Mouse (Mus musculus) cerebellum, adult 18-20 months (tissue): ENCODE results near the gene Sumo1.

Experiments
- DNase-seq, 2 experiments: peaks; one replicate each; pipeline ENCODE4 v3.0.0; 2021

Sumo1 gene

DNA sequence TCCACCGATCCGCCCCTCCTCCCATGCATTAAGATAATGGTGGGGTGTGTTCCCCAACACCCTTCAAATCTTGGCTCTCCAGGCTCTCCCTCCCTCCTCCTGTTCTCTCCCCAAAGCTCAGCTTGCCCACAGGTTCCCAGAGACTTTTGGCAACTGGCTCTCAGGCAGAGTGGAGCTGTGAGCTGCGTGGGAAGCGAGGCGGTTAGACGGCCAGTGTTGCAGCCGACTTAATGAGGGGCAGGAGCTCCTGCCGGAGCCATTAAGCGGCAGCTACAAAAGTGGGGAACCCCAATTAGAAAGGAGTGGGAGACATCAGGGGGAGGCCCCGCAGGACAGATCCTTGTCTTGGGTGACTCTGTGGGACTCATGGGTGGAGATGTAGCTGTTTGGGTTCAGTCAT, 78.3 kb downstream of the Sumo1 start:
- no peak for DNase-seq

DNA sequence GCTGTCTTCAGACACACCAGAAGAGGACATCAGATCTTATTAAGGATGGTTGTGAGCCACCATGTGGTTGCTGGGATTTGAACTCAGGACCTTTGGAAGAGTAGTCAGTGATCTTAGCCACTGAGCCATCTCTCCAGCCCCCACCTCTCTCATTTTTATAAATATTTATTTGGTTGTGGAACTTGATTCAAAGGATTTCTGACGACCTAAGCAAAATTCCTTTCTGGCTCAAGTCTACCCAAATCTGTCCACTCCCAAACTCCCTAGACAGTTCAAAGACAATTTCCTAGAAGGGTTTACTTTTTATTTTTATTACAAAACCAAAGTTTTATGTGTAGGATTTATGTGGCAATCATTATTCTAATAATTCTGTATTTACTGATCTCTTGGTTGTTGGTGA, 81.4 kb downstream of the Sumo1 start:
- DNase-seq = no peak

- peak; percentile 76 to 90 for DNase-seq
Measured at GRCm38 (mm10) chr1:59584656-59585410, 85.8 kb downstream of the Sumo1 start.

DNA sequence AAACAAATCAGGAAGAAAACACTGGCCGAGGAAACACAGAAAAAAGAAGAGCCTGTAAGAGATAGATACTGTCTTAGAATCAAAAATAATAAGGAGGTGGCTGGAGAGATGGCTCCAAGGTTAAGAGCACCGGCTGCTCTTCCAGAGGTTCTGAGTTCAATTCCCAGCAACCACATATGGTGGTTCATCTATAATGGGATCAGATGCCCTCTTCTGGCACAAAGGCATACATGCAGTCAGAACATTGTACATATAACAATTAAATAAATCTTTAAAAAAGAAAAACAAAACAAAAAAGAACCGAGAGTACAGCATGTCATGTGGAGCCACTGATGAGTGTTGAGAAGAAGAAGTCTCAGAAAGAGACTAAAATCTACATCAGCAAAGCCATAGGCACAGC, 89.8 kb downstream of the Sumo1 start:
- no peak for DNase-seq

GRCm38 (mm10) chr1:59580131-59580751, 90.4 kb downstream of the Sumo1 start:
- DNase-seq = no peak

GRCm38 (mm10) chr1:59579327-59579726, 91.3 kb downstream of the Sumo1 start:
- DNase-seq = peak; percentile 64 to 66

DNA sequence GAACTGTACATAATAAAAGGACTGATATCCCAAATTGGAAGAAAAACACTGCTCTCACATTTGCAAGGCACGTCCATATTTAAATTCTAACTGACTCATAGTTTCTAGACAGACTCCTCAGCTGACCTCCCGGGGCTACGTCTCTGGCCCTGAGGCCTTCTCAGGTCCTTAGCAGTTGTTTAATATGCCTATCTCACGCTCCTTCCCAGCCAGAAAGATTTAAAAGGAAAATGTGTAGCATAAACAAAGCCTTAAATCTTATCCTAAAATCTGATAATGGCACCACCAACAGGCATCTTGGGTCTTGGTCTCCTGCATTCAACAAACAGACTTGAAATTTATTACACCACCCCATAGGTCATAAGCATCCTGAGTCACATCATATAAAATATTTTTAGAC, 91.9 kb downstream of the Sumo1 start:
- DNase-seq = no peak

DNA sequence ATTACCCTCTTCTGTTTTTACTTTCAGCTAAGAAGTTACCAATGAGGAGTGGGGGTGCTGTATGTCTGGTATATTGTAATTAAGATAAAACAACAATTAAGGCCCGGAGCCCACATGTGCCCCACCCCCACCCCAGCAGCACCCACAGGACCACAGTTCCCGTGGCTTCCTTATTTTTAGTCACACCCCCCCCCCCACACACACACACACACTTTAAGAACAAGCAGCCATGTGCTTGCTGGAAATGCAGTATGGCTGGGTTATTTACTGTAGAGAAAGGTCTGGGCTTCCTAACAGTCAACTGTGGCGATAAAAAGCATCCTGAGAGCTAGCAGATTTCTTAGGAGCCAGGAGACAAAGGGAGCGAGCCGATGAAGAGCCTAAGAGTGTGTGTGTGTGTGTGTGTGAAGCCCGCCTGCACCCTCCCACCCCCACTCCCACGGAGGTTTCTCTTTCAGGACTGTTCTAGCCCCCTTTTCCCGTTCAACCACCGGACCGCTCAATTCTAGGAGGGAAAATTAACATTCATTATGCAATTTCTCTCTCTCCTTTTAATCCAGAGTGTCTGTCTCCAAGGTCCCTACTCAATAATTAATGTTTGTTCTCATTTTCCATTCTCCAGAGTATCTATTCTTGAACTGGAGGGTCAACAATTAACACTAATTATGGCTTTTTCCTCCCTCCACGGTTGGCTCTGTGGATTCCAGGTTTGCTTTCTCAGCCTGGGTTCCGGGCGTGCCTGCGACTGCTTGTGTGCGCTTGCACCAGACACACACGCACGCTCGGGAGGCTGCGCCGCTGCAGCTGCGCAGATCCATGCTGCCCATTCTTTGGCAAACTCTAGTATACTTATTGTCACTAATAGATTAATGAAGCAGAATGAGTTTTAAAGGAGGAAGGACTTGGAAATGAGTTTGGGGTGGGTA, 96.1 kb downstream of the Sumo1 start:
- peak; percentile 32 to 36 for DNase-seq

- no peak for DNase-seq
Measured at GRCm38 (mm10) chr1:59573843-59574242, 96.8 kb downstream of the Sumo1 start.

DNA sequence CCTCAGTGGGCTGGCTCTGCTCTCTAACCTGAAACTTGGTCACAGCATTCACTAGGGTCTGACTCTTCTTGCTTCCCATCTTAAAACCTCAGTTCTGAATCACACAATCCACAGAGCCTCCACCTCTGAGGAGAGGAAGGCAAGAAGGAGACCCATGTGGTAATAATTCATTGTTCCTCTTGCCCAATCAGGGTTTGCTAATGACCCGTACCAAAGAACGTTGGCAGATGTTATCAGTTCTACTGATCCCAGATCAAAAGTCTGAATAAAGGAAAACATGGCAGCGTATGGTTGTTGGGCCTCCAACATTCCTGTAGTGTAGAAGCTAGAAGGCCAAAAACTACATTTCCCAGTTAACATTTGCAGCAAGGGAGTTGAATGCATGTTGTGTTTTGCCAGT, 99.1 kb downstream of the Sumo1 start:
- DNase-seq = no peak

DNA sequence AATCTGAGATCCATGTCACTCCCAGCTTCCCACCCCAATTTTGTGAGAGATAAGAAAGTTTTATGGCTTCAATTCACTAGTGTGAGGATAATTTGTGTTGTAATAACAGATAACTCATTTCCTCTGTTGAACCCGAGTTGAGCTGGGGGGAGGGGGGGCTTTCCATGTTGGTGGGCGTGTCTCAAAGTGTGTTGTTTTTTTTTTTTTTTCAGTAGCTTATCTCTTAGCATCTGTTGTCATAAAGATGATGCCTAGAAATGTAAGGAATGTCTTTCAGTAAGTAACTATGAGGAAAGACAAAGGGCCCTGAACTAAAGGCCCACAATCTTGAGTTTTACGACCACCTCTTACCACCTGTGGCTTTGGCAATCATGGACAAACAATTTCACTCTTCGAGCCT, 99.9 kb downstream of the Sumo1 start:
- no peak for DNase-seq

GRCm38 (mm10) chr1:59569301-59569700, 101.3 kb downstream of the Sumo1 start:
- no peak for DNase-seq

- DNase-seq = no peak
Measured at GRCm38 (mm10) chr1:59568283-59568682, 102.4 kb downstream of the Sumo1 start.

GRCm38 (mm10) chr1:59567521-59567920, 103.1 kb downstream of the Sumo1 start:
- DNase-seq = peak; percentile 67 to 71

DNA sequence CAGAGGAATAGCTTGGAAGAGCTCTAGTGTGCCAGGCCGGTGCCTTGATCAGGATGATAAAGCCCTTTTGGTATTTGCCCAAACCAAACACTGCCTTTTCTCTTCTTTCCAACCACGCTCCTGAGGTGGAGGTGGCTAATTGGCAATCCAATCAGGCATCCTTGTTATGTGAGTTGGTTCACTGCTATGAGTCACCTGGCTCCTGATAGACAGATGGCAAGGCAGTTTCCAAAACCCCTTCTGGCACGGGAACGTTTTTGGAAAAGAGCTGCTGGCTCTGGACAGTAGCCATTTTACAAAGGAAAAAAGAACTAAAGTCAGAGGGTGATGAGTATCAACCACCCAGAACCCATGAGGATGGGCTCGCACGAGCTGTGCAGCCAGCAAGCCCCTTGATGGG, 103.7 kb downstream of the Sumo1 start:
- DNase-seq = peak; percentile 86 to 87

- peak in 1 of 2 experiments; percentile 21 for DNase-seq
Measured at GRCm38 (mm10) chr1:59566281-59566680, 104.4 kb downstream of the Sumo1 start.

GRCm38 (mm10) chr1:59565804-59566203, 104.8 kb downstream of the Sumo1 start:
- no peak for DNase-seq

- DNase-seq = no peak
Measured at GRCm38 (mm10) chr1:59563581-59563980, 107.1 kb downstream of the Sumo1 start.

DNA sequence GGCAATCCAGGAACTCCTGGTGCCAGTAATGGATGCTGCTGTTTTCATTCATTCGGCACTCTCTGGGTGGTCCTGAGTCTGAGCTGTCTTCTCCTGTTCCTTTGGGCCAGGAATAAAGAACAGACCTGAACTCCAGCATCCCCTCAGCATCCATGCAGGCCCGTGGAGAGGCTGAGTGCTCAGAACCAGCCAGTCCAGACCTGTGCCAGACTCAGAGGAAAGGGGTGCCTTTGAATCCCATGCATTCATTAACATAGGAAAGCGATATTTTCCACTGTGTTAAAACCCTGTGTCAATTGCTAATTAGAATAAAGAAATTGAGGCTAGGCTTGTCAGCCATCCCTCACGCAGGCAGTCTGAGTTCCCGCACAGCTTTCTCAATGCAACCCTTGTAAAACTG, 116.9 kb downstream of the Sumo1 start:
- no peak for DNase-seq

GRCm38 (mm10) chr1:59550996-59551395, 119.6 kb downstream of the Sumo1 start:
- no peak for DNase-seq

GRCm38 (mm10) chr1:59550227-59550626, 120.4 kb downstream of the Sumo1 start:
- no peak for DNase-seq

DNA sequence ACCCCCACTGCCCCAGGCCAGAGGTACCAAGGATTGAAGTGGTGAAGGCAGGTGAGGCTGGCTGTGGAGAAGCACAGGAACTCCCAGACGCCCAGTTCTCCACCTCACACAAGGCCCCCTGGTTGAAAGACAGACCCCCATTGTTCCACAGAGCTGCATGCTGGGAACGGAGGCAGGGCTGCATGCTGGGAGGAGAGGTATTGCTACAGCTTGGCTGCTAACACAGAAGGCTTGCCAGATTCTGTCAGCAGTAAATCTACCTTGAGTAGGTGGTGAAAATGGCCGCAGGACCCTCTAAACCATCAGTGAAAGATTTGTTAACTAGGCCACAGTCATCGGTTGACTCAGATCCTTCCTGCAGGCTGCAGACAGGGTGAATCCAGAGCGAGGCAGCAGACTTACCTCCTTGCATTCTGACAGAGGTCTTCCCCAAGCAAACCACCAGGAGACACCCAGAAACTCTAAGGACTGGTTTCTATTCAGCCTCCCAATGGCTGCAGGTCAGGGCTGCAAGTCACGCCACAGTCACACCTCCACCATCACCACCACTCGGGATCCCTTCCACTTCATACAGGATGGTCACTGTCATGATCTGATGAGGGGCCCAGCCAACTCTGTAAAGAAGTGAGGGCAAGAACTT, 121.5 kb downstream of the Sumo1 start:
- no peak for DNase-seq

DNA sequence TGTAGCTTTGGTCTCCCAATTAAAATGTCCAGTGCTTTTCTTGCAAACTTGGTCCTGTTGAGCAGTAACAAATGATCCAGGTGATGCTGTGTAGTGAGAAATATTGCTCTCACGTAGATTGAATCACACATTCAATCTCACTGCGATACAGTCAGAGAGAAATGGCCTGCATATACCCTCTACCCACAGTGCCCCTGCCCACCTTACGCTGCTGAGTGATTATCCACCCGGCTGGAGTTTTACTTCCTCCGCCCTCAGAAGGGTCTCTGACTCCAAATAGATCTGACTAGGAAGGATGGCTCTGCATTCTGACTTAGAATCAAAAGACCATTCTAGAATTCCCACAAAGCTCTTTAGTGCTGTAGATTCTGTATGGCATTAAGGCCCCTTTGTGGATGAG, 122.1 kb downstream of the Sumo1 start:
- no peak for DNase-seq
